Mouse (Mus musculus) CD4-positive, CD25-positive, alpha-beta regulatory T cell, adult 9 weeks (primary cell): ENCODE measurements around the gene Chrm5. TPM values are rescaled to one million over a fixed set of nuclear protein-coding genes. Genes with fewer than 3 reads are reported as not detected.

ENCODE experiments used
- polyA plus RNA-seq: library from polyadenylated mRNA; unstranded; fragments of 100-300 nt; shearing (Covaris generic); gene quantifications from one replicate; pipeline ENCODE4 v1.2.1, GENCODE M21; 2017

Gene Chrm5
- polyA plus RNA-seq, result not detected

DNA sequence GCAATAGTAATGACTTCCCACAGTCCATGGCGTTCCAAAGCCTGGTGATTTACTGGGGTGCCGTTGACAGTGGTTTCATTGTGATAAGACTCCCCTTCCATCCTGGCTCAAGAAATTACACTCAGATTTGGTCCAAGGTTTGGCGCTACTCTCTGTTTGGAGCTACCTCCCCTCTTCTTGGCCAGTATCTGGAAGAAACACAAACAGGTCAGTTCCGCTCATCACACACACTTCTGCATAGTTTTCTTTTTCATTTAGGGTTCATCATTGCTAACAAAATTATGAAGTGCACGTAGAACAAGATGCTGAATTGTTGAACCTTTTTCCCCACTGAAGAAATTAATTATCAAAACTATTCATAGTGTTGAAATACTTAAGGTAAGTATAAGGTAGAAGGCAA is at the start of gene Chrm5:
Gene Chrm5 (minus strand): TSS at position 101 of the 400 bp plus-strand sequence.

DNA sequence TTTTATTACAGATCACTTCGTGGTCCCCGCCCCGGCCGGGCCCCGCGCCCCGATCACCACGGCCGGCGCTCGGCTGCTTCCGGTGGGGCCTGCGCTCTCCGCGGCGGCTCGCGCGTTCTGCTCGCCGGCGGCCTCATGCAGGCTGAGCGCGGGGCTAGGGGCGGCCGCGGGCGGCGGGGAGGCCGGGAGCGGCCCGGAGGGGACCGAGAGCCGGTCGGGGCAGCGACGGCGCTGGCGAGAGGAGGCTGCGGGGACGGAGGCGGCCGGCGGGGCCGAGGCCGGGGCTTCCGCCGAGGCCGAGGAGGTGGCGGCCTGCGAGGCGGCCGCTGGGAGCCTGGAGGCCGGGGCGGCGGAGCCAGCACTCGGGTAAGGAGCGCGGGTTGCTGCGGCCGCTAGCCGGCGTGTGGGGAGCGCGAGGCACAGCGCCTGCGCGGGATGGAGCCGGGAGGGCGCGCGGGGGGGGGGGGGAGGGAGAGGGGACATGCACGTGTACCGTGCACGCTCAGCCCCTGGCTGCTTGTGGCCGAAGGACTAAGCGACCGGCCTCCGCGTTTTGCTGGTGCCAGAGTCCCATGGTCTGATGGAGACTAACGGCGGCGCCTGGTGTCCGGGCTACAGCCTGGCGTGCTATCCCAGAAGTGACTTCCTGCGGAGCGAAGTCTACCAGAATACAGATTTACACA is 12.4 kb upstream of the Chrm5 start, which contains the start of gene Aven:
Gene Aven (plus strand): TSS at position 109 of the 683 bp plus-strand sequence.

DNA sequence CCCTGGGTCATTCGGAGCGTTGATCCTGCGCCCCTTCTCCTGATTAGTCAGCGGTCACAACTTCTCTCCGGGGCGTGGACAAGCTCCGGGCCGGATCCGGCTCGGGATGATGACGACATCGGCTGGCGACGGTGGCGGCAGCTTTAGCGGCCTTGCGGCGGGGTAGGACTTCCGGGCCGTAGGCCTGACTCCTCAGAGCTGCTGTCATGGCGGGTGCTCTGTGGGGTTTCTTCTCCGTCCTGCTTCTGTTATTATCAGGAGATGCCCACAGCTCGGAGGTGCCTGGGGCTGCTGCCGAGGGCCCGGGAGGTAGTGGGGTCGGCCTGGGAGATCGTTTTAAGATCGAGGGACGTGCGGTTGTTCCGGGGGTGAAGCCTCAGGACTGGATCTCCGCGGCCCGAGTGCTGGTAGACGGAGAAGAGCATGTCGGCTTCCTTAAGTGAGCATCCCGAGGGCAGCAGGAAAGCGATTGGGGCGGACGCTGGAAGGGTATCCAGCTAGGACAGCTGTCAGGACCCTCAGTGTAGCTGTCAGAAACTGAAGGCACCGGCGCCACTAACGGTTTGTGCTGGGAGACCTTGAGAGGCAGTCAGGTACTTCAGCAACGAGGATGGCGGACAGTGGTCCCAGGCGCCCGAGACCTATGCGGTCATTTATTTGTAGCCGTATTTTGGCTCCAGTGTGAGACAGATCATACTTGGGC is 25.6 kb downstream of the Chrm5 start, which contains the start of gene Emc7:
Gene Emc7 (plus strand): TSS at position 136 of the 703 bp plus-strand sequence.

Other genes starting within 250 kb of the Chrm5 start
- gene Lpcat4, start 241.3 kb downstream of the Chrm5 start, polyA plus RNA-seq, result 45.2 TPM
- not detected for gene Nutm1, start 221.5 kb downstream of the Chrm5 start, polyA plus RNA-seq
- 184 TPM for gene Nop10, start 218.8 kb downstream of the Chrm5 start, polyA plus RNA-seq
- 82.9 TPM for gene Slc12a6, start 214.9 kb downstream of the Chrm5 start, polyA plus RNA-seq
- gene Gm21985, start 214.5 kb downstream of the Chrm5 start, polyA plus RNA-seq, result not detected
- 107 TPM for gene Emc4, start 112.7 kb downstream of the Chrm5 start, polyA plus RNA-seq
- gene Katnbl1, start 101.6 kb downstream of the Chrm5 start, polyA plus RNA-seq, result 26.2 TPM
- gene Emc7, start 25.8 kb downstream of the Chrm5 start, polyA plus RNA-seq, result 23.1 TPM
- 24.3 TPM for gene Aven, start 12.2 kb upstream of the Chrm5 start, polyA plus RNA-seq